Mouse (Mus musculus) spleen, adult 2 months (tissue): Measurements from ENCODE around the gene Olfr716. TPM values are rescaled to one million over a fixed set of nuclear protein-coding genes. Genes with fewer than 3 reads are reported as not detected.
"Not testable (repeated sequence)": the region's sequence is repeated elsewhere in the genome, so short reads cannot be mapped to it uniquely, and the experiment has no call there.

Source experiments
- DNase-seq, 2 experiments: peaks; one replicate each; pipeline versions ENCODE4 v3.0.0 to v3.0.0-alpha.2; 2012 to 2021; ENCODE audit warnings: low spot score in 2 of 2, low read depth in 1 of 2
- H3K27ac ChIP-seq: fragments of 200-500 bp; 2 replicates; pipeline ENCODE4 v1.5.1; 2012; ENCODE audit warnings: low read length, inconsistent platforms; ENCODE audit not compliant: insufficient read depth
- H3K27me3 ChIP-seq: fragments of 200-500 bp; 2 replicates; pipeline ENCODE4 v1.6.1; 2012; ENCODE audit warnings: mild to moderate bottlenecking, moderate library complexity, low read length, inconsistent platforms; ENCODE audit not compliant: control insufficient read depth, insufficient read depth
- H3K36me3 ChIP-seq: fragments of 200-500 bp; 2 replicates; pipeline ENCODE4 v1.6.1; 2012; ENCODE audit warnings: mild to moderate bottlenecking, low read length, inconsistent platforms; ENCODE audit not compliant: control insufficient read depth, insufficient read depth
- H3K4me1 ChIP-seq: fragments of 200-500 bp; 2 replicates; pipeline ENCODE4 v1.6.1; 2011; ENCODE audit warnings: inconsistent platforms; ENCODE audit not compliant: control insufficient read depth, insufficient read depth, insufficient read length
- H3K4me3 ChIP-seq: fragments of 200-500 bp; 2 replicates; pipeline ENCODE4 v1.5.1; 2011; ENCODE audit warnings: mild to moderate bottlenecking, inconsistent platforms; ENCODE audit not compliant: insufficient read depth, insufficient read length; ENCODE audit errors: extremely low read depth
- CTCF ChIP-seq: fragments of 200-500 bp; IDR thresholded peaks from 2 replicates; pipeline ENCODE4 v1.5.1; 2011; ENCODE audit warnings: mild to moderate bottlenecking, inconsistent platforms; ENCODE audit not compliant: insufficient read depth, insufficient read length, insufficient replicate concordance; ENCODE audit errors: extremely low read depth
- POLR2A ChIP-seq: fragments of 200-500 bp; IDR thresholded peaks from 2 replicates; pipeline ENCODE4 v1.6.1; 2011; ENCODE audit warnings: low read depth, low read length, inconsistent platforms
- WGBS: fragments of 180-500 bp; shearing (Covaris S2); methylation state at CpG from one replicate; pipeline ENCODE4 v1.1.7; 2018; 5-methylcytosine and 5-hydroxymethylcytosine counted together
- polyA plus RNA-seq: library from polyadenylated mRNA; depleted of rRNA; stranded (reverse); fragments of >200 nt; gene quantifications from 2 replicates; pipeline ENCODE4 v1.2.3, GENCODE M21; 2012; rRNA removed

Gene Olfr716
- polyA plus RNA-seq = not detected in 2 replicates

DNA sequence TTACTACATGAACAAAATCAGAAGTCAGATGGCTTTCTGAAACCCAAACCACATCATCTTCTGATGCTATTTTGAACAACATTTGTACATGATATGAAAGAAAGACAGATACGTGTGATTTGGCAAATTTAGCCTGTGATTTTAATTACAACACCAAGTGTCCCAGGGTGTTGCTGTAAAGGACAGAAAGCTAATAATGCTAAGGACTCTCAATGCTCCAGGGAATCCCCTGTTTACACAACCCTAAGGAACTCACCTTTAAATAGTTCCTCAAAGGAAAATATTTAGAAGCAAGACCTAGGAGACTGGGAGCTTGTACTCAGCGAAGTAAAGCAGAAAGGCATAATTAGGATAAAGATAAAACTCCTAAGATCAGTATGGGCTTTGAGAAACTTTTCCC lies at the start of gene Olfr716:
TSS of gene Olfr716 (plus strand) at position 301 of the 400 bp plus-strand sequence.
- not testable (repeated sequence) for DNase-seq, H3K4me1 ChIP-seq, H3K4me3 ChIP-seq, H3K27me3 ChIP-seq, H3K36me3 ChIP-seq, H3K27ac ChIP-seq
- WGBS = 77% methylated on average over 2 of the region's 2 CpGs

DNA sequence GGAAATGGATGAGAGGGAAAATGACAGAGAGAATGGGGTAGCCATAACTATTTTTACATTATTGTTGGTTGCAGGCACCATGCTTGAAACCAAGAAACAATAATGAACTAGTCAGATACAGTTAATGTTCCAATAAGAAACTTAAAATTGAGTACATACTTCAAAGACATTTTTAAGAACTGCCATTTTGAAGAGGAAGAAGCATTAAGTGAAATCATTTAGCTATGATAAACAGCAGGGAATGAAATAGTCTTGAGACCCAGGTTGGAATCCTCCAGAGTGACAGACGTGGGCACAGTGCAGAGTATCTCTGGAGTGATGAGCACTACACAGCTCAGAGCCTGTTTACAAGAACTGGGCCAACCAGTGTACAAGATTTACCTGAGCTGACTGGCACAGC lies 45.2 kb upstream of the Olfr716 start, which contains the start of gene Olfr17:
TSS of gene Olfr17 (plus strand) at position 301 of the 400 bp plus-strand sequence.
- H3K4me3 ChIP-seq = no peak within 1 kb of the TSS
- no peak within 1 kb of the TSS for H3K27ac ChIP-seq
- no peaks in the 10 kb centered on the region for H3K27me3 ChIP-seq
- no peaks in the 10 kb centered on the region for H3K4me1 ChIP-seq
- TF ChIP-seq CTCF (no peak), POLR2A (no peak)
- 53% methylated on average over 1 of the region's 1 CpGs for WGBS
- no peaks in the 10 kb centered on the region for H3K36me3 ChIP-seq
- DNase-seq = no peak

DNA sequence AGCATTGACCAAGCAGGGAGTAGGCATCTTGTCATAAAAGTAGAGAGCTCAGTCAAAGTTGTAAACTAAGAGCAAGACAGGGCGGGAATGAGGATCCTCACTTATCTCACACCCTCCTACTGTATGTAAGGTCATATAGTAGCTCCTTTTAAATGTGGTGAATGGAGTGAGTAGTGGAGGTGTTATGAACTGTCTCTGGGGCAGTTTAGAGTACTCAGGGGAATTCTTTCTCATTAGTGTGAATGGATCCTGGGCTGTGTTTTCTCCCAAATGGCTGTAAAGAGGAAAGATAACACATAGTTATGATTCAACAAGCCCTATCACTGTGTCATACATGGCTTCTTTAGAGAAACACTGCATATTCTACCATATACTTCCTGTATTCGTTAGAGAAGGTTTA lies 27.9 kb upstream of the Olfr716 start, which contains the start of gene Olfr715b:
TSS of gene Olfr715b (minus strand) at position 101 of the 400 bp plus-strand sequence.
- 83% methylated on average over 2 of the region's 2 CpGs for WGBS
- not testable (repeated sequence) for H3K27ac ChIP-seq, H3K4me1 ChIP-seq, H3K36me3 ChIP-seq, H3K4me3 ChIP-seq, DNase-seq, H3K27me3 ChIP-seq

DNA sequence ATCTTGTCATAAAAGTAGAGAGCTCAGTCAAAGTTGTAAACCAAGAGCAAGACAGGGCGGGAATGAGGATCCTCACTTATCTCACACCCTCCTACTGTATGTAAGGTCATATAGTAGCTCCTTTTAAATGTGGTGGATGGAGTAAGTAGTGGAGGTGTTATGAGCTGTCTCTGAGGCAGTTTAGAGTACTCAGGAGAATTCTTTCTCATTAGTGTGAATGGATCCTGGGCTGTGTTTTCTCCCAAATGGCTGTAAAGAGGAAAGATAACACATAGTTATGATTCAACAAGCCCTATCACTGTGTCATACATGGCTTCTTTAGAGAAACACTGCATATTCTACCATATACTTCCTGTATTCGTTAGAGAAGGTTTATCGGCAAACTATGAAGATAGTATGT lies 7.1 kb upstream of the Olfr716 start, which contains the start of gene Olfr715:
TSS of gene Olfr715 (minus strand) at position 101 of the 400 bp plus-strand sequence.
- not testable (repeated sequence) for H3K4me1 ChIP-seq, H3K27ac ChIP-seq, DNase-seq, H3K27me3 ChIP-seq, H3K36me3 ChIP-seq, H3K4me3 ChIP-seq
- WGBS = 86% methylated on average over 3 of the region's 3 CpGs

- no peak for TF ChIP-seq CTCF
- TF ChIP-seq POLR2A = no peak
- Histone ChIP-seq H3K4me3 (no peak within 1 kb of the TSS), H3K27me3 (no peaks in the 10 kb centered on the region), H3K4me1 (no peaks in the 10 kb centered on the region), H3K27ac (no peak within 1 kb of the TSS), H3K36me3 (no peaks in the 10 kb centered on the region)
- no peak for DNase-seq
- 82% methylated on average over 10 of the region's 10 CpGs for WGBS
Observed at GRCm38 (mm10) chr7:107166690-107167089, 28.6 kb downstream of the Olfr716 start, which contains the start of gene Nlrp14. TSS of gene Nlrp14 (plus strand) at chr7:107166990.

DNA sequence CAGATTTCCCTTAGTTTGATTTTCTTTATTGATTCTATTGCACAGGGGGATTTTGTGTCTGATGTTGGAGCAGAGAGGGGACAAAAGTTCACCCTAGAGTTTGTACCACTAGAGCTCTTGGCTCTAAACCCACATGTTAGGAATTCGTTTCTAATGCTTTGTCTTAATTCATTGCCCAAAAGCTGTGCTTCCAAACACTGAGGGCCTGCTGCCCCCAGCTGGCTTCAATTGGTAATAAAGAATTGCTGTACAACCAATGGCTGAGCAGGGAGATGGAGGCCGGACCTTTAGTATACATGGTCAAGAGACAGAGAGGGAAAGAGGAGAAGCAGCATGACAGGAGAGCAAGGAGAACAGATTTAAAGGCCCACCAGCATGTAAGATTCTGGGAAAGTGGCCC lies 42.3 kb downstream of the Olfr716 start:
- H3K36me3 ChIP-seq = no peaks in the 10 kb centered on the region
- DNase-seq = no peak
- H3K27me3 ChIP-seq = no peaks in the 10 kb centered on the region
- 36% methylated on average over 2 of the region's 2 CpGs for WGBS
- H3K4me1 ChIP-seq = no peaks in the 10 kb centered on the region
- TF ChIP-seq CTCF (no peak), POLR2A (no peak)
- H3K4me3 ChIP-seq = no peak overlapping the region
- no peak overlapping the region for H3K27ac ChIP-seq

Other genes with a start within 250 kb of the Olfr716 start
- not detected in 2 replicates for gene Olfr707, start 237.1 kb upstream of the Olfr716 start, polyA plus RNA-seq
- not detected in 2 replicates for gene Olfr1532-ps1, start 230.3 kb upstream of the Olfr716 start, polyA plus RNA-seq
- gene Olfr709-ps1, start 206.1 kb upstream of the Olfr716 start, polyA plus RNA-seq = not detected in 2 replicates
- gene Olfr710, start 190.0 kb upstream of the Olfr716 start, polyA plus RNA-seq = not detected in 2 replicates
- gene Olfr6, start 174.4 kb upstream of the Olfr716 start, polyA plus RNA-seq = not detected in 2 replicates
- not detected in 2 replicates for gene Olfr711, start 162.9 kb upstream of the Olfr716 start, polyA plus RNA-seq
- not detected in 2 replicates for gene Olfr2, start 132.3 kb upstream of the Olfr716 start, polyA plus RNA-seq
- gene Olfr713, start 107.2 kb upstream of the Olfr716 start, polyA plus RNA-seq = not detected in 2 replicates
- not detected in 2 replicates for gene Olfr714, start 67.3 kb upstream of the Olfr716 start, polyA plus RNA-seq
- gene Olfr17, start 45.1 kb upstream of the Olfr716 start, polyA plus RNA-seq = not detected in 2 replicates
- gene Olfr715b, start 28.0 kb upstream of the Olfr716 start, polyA plus RNA-seq = not detected in 2 replicates
- gene Olfr715, start 7.2 kb upstream of the Olfr716 start, polyA plus RNA-seq = not detected in 2 replicates
- gene Nlrp14, start 28.7 kb downstream of the Olfr716 start, polyA plus RNA-seq = not detected in 2 replicates
- not detected in 2 replicates for gene Rbmxl2, start 71.1 kb downstream of the Olfr716 start, polyA plus RNA-seq
- gene Syt9, start 232.4 kb downstream of the Olfr716 start, polyA plus RNA-seq = 0.04 and 0.05 TPM in 2 replicates